Mouse (Mus musculus): Measurements from ENCODE around the gene Frs3. TPM values are rescaled to one million over a fixed set of nuclear protein-coding genes. Genes with fewer than 3 reads are reported as not detected.

Gene Frs3
- polyA plus RNA-seq, 1 experiment from 2014 or later: 9.3 TPM

DNA sequence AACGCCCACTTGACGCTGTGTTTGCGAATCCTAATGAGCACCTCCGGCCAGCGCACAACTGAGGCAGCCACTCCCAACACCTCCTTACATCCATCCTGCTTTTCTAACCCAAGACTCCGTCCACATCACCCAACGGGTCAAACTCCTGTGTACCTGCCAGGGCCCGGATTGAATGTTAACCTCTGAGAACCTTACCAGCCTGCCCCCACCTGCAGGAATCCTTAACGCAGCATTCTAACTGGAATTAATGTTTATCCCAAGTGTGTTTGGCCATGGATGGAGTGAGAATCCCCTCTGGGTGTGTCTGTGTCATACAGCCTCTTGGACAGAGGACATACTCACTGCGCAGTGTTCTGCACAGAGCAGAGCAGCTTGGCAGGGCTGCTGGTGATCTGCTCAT, 9.3 kb downstream of the Frs3 start:
- Histone ChIP-seq H3K9ac (ENCODE audit: low read length) (no peak overlapping the region), H3K4me3 (ENCODE audit: low read depth, low read length) (no peak overlapping the region), H3K4me2 (no peak overlapping the region), H3K9me3 (ENCODE audit: control insufficient read depth, low read length) (no peaks in the 10 kb centered on the region), H3K27ac (ENCODE audit: low read depth, low read length) (no peak overlapping the region), H3K27me3 (ENCODE audit: control insufficient read depth, insufficient read depth, low read length) (peaks cover 4% of the 10 kb centered on the region; the same call in 1 of the 2 replicates), H3K4me1 (ENCODE audit: control insufficient read depth, insufficient read depth, low read length) (peaks cover 11% of the 10 kb centered on the region), H3K36me3 (ENCODE audit: control insufficient read depth, insufficient read depth, low read length) (peaks cover 7% of the 10 kb centered on the region; the same call in 1 of the 2 replicates)
- 89% methylated on average over 10 of the region's 10 CpGs for WGBS
- ATAC-seq (ENCODE audit: low FRiP score): no peak
- no peak for DNase-seq (ENCODE audit: low spot score, missing footprints)

GRCm38 (mm10) chr17:47699055-47699454, 10.2 kb downstream of the Frs3 start:
- H3K9me3 ChIP-seq (ENCODE audit: control insufficient read depth, low read length): no peaks in the 10 kb centered on the region
- ATAC-seq (ENCODE audit: low FRiP score) (no peak), DNase-seq (ENCODE audit: low spot score, missing footprints) (no peak)
- H3K27me3 ChIP-seq (ENCODE audit: control insufficient read depth, insufficient read depth, low read length): peaks cover 8% of the 10 kb centered on the region; the same call in 1 of the 2 replicates
- H3K4me2 ChIP-seq: no peak overlapping the region
- no peak overlapping the region for H3K27ac ChIP-seq (ENCODE audit: low read depth, low read length)
- 88% methylated on average over 2 of the region's 2 CpGs for WGBS
- peaks cover 7% of the 10 kb centered on the region for H3K4me1 ChIP-seq (ENCODE audit: control insufficient read depth, insufficient read depth, low read length)
- H3K4me3 ChIP-seq (ENCODE audit: low read depth, low read length): no peak overlapping the region
- peaks cover 7% of the 10 kb centered on the region; the same call in 1 of the 2 replicates for H3K36me3 ChIP-seq (ENCODE audit: control insufficient read depth, insufficient read depth, low read length)
- no peak overlapping the region for H3K9ac ChIP-seq (ENCODE audit: low read length)

- ATAC-seq (ENCODE audit: low FRiP score) (no peak), DNase-seq (ENCODE audit: low spot score, missing footprints) (no peak)
- no peak overlapping the region for H3K4me3 ChIP-seq (ENCODE audit: low read depth, low read length)
- peaks cover 7% of the 10 kb centered on the region; the same call in 1 of the 2 replicates for H3K36me3 ChIP-seq (ENCODE audit: control insufficient read depth, insufficient read depth, low read length)
- H3K4me1 ChIP-seq (ENCODE audit: control insufficient read depth, insufficient read depth, low read length): no peaks in the 10 kb centered on the region
- H3K27me3 ChIP-seq (ENCODE audit: control insufficient read depth, insufficient read depth, low read length): peaks cover 8% of the 10 kb centered on the region; the same call in 1 of the 2 replicates
- H3K27ac ChIP-seq (ENCODE audit: low read depth, low read length): no peak overlapping the region
- WGBS: 77% methylated on average over 9 of the region's 9 CpGs
- no peak overlapping the region for H3K4me2 ChIP-seq
- no peak overlapping the region for H3K9ac ChIP-seq (ENCODE audit: low read length)
- no peaks in the 10 kb centered on the region for H3K9me3 ChIP-seq (ENCODE audit: control insufficient read depth, low read length)
These were observed 13.0 kb downstream of the Frs3 start for GRCm38 (mm10) chr17:47701793-47702192.

DNA sequence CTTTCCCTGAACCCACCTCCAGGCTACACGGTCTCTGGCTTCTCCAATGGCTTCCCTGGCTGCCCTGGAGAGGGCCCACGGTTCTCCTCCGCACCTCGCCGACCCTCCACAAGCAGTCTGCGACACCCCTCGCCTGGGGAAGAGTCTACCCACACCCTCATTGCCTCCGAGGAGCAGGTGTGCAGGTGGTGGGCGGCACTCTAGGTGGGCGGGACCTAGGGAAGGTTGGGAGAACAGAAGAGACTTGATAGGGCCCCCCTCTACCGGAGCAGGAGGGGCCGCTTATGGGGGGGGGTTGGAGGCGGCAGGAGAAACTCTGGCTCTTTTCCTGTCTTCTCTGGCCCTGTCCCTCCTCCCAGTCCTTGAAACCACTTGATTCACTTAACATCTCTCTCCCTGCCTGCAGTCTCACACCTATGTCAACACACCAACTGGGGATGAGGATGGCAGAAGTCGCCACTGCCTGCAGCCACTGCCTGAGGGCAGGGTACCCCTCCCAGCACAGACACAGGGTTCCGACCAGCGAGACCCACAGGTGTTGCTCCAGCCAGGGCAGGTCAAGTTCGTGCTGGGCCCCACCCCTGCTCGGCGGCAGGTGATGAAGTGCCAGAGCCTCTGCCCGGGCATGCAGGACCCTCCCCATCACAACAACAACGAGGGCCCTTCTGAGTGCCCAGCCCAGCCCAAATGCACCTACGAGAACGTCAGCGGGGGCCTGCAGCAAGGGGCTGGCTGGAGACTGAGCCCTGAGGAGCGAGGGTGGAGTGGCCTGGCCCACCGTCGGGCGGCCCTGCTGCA, 13.9 kb downstream of the Frs3 start:
- no peak; the same call in 1 of the 2 replicates for ATAC-seq (ENCODE audit: low FRiP score)
- no peaks in the 10 kb centered on the region for H3K4me1 ChIP-seq (ENCODE audit: control insufficient read depth, insufficient read depth, low read length)
- WGBS: 53% methylated on average over 28 of the region's 28 CpGs
- H3K4me3 ChIP-seq (ENCODE audit: low read depth, low read length): no peak overlapping the region
- DNase-seq (ENCODE audit: low spot score, missing footprints): no peak
- H3K9me3 ChIP-seq (ENCODE audit: control insufficient read depth, low read length): no peaks in the 10 kb centered on the region
- no peak overlapping the region for H3K27ac ChIP-seq (ENCODE audit: low read depth, low read length)
- peaks cover 7% of the 10 kb centered on the region; the same call in 1 of the 2 replicates for H3K36me3 ChIP-seq (ENCODE audit: control insufficient read depth, insufficient read depth, low read length)
- H3K9ac ChIP-seq (ENCODE audit: low read length): no peak overlapping the region
- peaks cover 8% of the 10 kb centered on the region; the same call in 1 of the 2 replicates for H3K27me3 ChIP-seq (ENCODE audit: control insufficient read depth, insufficient read depth, low read length)
- H3K4me2 ChIP-seq: no peak overlapping the region

- no peaks in the 10 kb centered on the region for H3K4me1 ChIP-seq (ENCODE audit: control insufficient read depth, insufficient read depth, low read length)
- no peaks in the 10 kb centered on the region for H3K9me3 ChIP-seq (ENCODE audit: control insufficient read depth, low read length)
- ATAC-seq (ENCODE audit: low FRiP score) (no peak), DNase-seq (ENCODE audit: low spot score, missing footprints) (peak; percentile 84)
- no peak overlapping the region for H3K9ac ChIP-seq (ENCODE audit: low read length)
- H3K4me3 ChIP-seq (ENCODE audit: low read depth, low read length): no peak overlapping the region
- H3K27me3 ChIP-seq (ENCODE audit: control insufficient read depth, insufficient read depth, low read length): peaks cover 8% of the 10 kb centered on the region; the same call in 1 of the 2 replicates
- H3K36me3 ChIP-seq (ENCODE audit: control insufficient read depth, insufficient read depth, low read length): peaks cover 7% of the 10 kb centered on the region; the same call in 1 of the 2 replicates
- no peak overlapping the region for H3K27ac ChIP-seq (ENCODE audit: low read depth, low read length)
- H3K4me2 ChIP-seq: no peak overlapping the region
- 30% methylated on average over 20 of the region's 20 CpGs for WGBS
These were observed 14.7 kb downstream of the Frs3 start for GRCm38 (mm10) chr17:47703556-47703955.

- no peak overlapping the region for H3K9ac ChIP-seq (ENCODE audit: low read length)
- H3K27me3 ChIP-seq (ENCODE audit: control insufficient read depth, insufficient read depth, low read length): peaks cover 8% of the 10 kb centered on the region; the same call in 1 of the 2 replicates
- no peaks in the 10 kb centered on the region for H3K9me3 ChIP-seq (ENCODE audit: control insufficient read depth, low read length)
- peaks cover 7% of the 10 kb centered on the region; the same call in 1 of the 2 replicates for H3K36me3 ChIP-seq (ENCODE audit: control insufficient read depth, insufficient read depth, low read length)
- H3K27ac ChIP-seq (ENCODE audit: low read depth, low read length): no peak overlapping the region
- H3K4me1 ChIP-seq (ENCODE audit: control insufficient read depth, insufficient read depth, low read length): no peaks in the 10 kb centered on the region
- no peak overlapping the region for H3K4me3 ChIP-seq (ENCODE audit: low read depth, low read length)
- no peak for DNase-seq (ENCODE audit: low spot score, missing footprints)
- H3K4me2 ChIP-seq: no peak overlapping the region
- WGBS: 81% methylated on average over 4 of the region's 4 CpGs
- ATAC-seq (ENCODE audit: low FRiP score): no peak
These were observed 15.9 kb downstream of the Frs3 start for GRCm38 (mm10) chr17:47704692-47705091.

GRCm38 (mm10) chr17:47706196-47706595, 17.4 kb downstream of the Frs3 start:
- Histone ChIP-seq H3K4me1 (ENCODE audit: control insufficient read depth, insufficient read depth, low read length) (no peaks in the 10 kb centered on the region), H3K36me3 (ENCODE audit: control insufficient read depth, insufficient read depth, low read length) (0 out of 2 replicates have a peak, but pooled peaks cover 7% of the 10 kb centered on the region), H3K9ac (ENCODE audit: low read length) (no peak overlapping the region), H3K9me3 (ENCODE audit: control insufficient read depth, low read length) (no peaks in the 10 kb centered on the region), H3K27ac (ENCODE audit: low read depth, low read length) (no peak overlapping the region), H3K4me2 (no peak overlapping the region), H3K4me3 (ENCODE audit: low read depth, low read length) (no peak overlapping the region), H3K27me3 (ENCODE audit: control insufficient read depth, insufficient read depth, low read length) (peaks cover 8% of the 10 kb centered on the region; the same call in 1 of the 2 replicates)
- WGBS: 75% methylated on average over 1 of the region's 1 CpGs
- ATAC-seq (ENCODE audit: low FRiP score) (no peak), DNase-seq (ENCODE audit: low spot score, missing footprints) (no peak)

DNA sequence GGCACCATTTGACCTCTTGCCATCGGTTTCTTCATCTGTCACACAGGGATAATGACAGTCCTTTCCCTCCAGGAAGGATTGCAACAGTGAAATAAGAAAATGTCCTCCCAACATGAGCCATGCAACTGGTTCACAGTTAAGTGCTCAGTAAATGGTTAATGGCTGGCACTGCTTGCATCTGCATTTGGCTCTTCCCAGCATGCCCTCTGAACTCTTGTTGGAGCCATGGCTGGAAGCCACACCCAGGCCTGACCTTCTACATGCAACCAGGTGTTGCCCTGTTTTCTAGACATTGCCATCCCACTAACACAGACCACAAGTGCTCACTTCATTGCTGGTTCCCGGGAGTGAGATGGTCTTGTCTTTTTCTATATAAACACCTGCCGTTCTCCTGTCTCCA, 19.1 kb downstream of the Frs3 start:
- Histone ChIP-seq H3K9ac (ENCODE audit: low read length) (no peak overlapping the region), H3K4me3 (ENCODE audit: low read depth, low read length) (no peak overlapping the region), H3K4me1 (ENCODE audit: control insufficient read depth, insufficient read depth, low read length) (no peaks in the 10 kb centered on the region), H3K9me3 (ENCODE audit: control insufficient read depth, low read length) (no peaks in the 10 kb centered on the region), H3K27me3 (ENCODE audit: control insufficient read depth, insufficient read depth, low read length) (peaks cover 6% of the 10 kb centered on the region; the same call in 1 of the 2 replicates), H3K27ac (ENCODE audit: low read depth, low read length) (no peak overlapping the region), H3K36me3 (ENCODE audit: control insufficient read depth, insufficient read depth, low read length) (no peaks in the 10 kb centered on the region), H3K4me2 (no peak overlapping the region)
- 87% methylated on average over 3 of the region's 3 CpGs for WGBS
- ATAC-seq (ENCODE audit: low FRiP score): no peak
- DNase-seq (ENCODE audit: low spot score, missing footprints): no peak

DNA sequence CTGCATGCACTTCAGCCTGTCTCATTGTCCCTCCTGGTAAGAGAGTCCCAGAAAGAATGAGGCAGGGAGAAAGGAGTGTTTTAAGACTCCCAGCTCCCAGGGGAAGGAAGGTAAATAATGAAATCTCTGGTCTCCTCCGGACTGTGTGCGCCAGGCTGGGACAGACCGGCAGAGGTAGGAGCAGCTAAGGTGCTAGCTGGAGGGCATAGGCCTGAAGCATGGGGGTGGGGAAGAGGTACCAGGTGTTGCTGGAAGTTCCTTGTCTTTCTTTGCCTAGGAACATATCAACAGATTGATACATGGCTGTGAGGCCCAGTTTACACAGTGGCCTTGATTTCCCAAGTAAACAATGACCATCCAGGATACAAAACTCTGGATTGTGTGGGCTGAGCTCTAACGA, 20.1 kb downstream of the Frs3 start:
- 88% methylated on average over 4 of the region's 4 CpGs for WGBS
- Histone ChIP-seq H3K9me3 (ENCODE audit: control insufficient read depth, low read length) (no peaks in the 10 kb centered on the region), H3K27me3 (ENCODE audit: control insufficient read depth, insufficient read depth, low read length) (no peaks in the 10 kb centered on the region), H3K4me3 (ENCODE audit: low read depth, low read length) (no peak overlapping the region), H3K9ac (ENCODE audit: low read length) (no peak overlapping the region), H3K4me2 (no peak overlapping the region), H3K4me1 (ENCODE audit: control insufficient read depth, insufficient read depth, low read length) (no peaks in the 10 kb centered on the region), H3K27ac (ENCODE audit: low read depth, low read length) (no peak overlapping the region), H3K36me3 (ENCODE audit: control insufficient read depth, insufficient read depth, low read length) (no peaks in the 10 kb centered on the region)
- DNase-seq (ENCODE audit: low spot score, missing footprints) (no peak), ATAC-seq (ENCODE audit: low FRiP score) (no peak)

All from midbrain, embryonic 11.5 days (tissue).